ENCODE assay signal across 22 mouse cellular contexts in the genomic region with DNA sequence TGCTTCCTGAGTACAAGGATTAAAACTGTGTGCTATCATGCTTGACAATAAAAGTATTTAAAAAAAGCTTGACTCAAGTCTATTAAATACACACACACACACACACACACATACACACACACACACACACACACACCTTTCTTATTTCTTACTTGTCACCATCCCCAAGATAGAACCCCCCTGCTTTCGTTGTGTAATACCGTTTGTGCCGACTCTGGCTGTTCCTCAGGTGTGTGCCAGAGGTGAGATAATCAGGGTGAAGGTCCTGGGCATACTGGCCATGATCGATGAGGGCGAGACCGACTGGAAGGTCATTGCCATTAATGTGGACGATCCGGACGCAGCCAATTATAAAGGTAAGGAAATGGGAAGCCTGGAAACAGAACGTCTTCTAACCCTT. TPM values are rescaled to one million over a fixed set of nuclear protein-coding genes. Genes with fewer than 3 reads are reported as not detected.
DNase-seq lines count a peak whose midpoint lies in the region; ATAC-seq and TF ChIP-seq lines count a peak whose summit lies in the region.
"Had no signal": no experiment of that assay in that cellular context is flagged by ENCODE, and none has a peak within 500 bp of the region (broad histone marks: within the 10 kb centered on the region; RNA-seq: fewer than 3 reads in every experiment).

No protein-coding gene starts in this region.

- no peaks in the 10 kb centered on the region for H3K9me3 ChIP-seq in intestine, postnatal 0 days (ENCODE audit: control insufficient read depth)
- H3K9me3 ChIP-seq in intestine, embryonic 16.5 days (ENCODE audit: control insufficient read depth, low read length), result no peaks in the 10 kb centered on the region
- no peaks in the 10 kb centered on the region for H3K9me3 ChIP-seq in liver, embryonic 11.5 days (ENCODE audit: control insufficient read depth, low read length)
- H3K9me3 ChIP-seq in MEL (replicated peaks; ENCODE audit: insufficient read depth, low read length), result no peaks in the 10 kb centered on the region
- H3K9me3 ChIP-seq: G1E had no signal

- no peaks in the 10 kb centered on the region for H3K79me2 ChIP-seq in liver, adult 2 months (ENCODE audit: control insufficient read depth, insufficient read depth, low read length)
- no peaks in the 10 kb centered on the region for H3K79me2 ChIP-seq in MEL (ENCODE audit: control insufficient read depth, insufficient read depth, low read length, poor library complexity)

- WGBS in intestine, postnatal 0 days, result 78% methylated on average over 10 of the region's 10 CpGs
- 89% methylated on average over 10 of the region's 10 CpGs for WGBS in intestine, embryonic 16.5 days
- WGBS in liver, adult 2 months, result 25% methylated on average over 10 of the region's 10 CpGs
- WGBS in liver, embryonic 11.5 days, result 92% methylated on average over 10 of the region's 10 CpGs

- no peak overlapping the region for H3K9ac ChIP-seq in intestine, postnatal 0 days (ENCODE audit: low read depth, low read length)
- H3K9ac ChIP-seq in intestine, embryonic 16.5 days (ENCODE audit: low read depth, low read length), result no peak overlapping the region
- H3K9ac ChIP-seq in liver, adult 2 months (ENCODE audit: low read depth, low read length), result no peak overlapping the region
- H3K9ac ChIP-seq in liver, embryonic 11.5 days (ENCODE audit: low read depth, low read length), result no peak overlapping the region
- peak overlapping the region; percentile 16; the same call in 1 of the 2 replicates for H3K9ac ChIP-seq in MEL (ENCODE audit: control insufficient read depth, low read depth, low read length, poor library complexity, severe bottlenecking)

- H3K4me2 ChIP-seq in intestine, postnatal 0 days (replicated peaks; ENCODE audit: low read depth), result no peak overlapping the region
- H3K4me2 ChIP-seq in intestine, embryonic 16.5 days (ENCODE audit: low read depth, low read length), result no peak overlapping the region
- no peak overlapping the region for H3K4me2 ChIP-seq in liver, embryonic 11.5 days

- no peak for TF ChIP-seq POLR2A in liver, adult 2 months (IDR thresholded peaks at IDR 0.05; ENCODE audit: extremely low read depth, insufficient read depth, low read length)
- TF ChIP-seq POLR2A in MEL (IDR thresholded peaks at IDR 0.05; ENCODE audit: control insufficient read depth in 1 of 2, insufficient read depth in 1 of 2, low read depth in 1 of 2, low read length in 2 of 2, poor library complexity in 1 of 2), result no peak

- DNase-seq in liver, adult 2 months (ENCODE audit: extremely low read depth, low read depth, low spot score), result peak; percentile 92
- DNase-seq in liver, embryonic 11.5 days (ENCODE audit: low spot score), result no peak
- DNase-seq in MEL (ENCODE audit: low read depth, low spot score), result no peak
- DNase-seq in spleen, postnatal 36 days (ENCODE audit: low spot score in 2 of 2), result no peak
- DNase-seq: adrenal gland, adult 2 months; adrenal gland, adult 8-10 months; adrenal gland, postnatal 10 days; adrenal gland, postnatal 14 days; adrenal gland, postnatal 25 days; adrenal gland, postnatal 36 days; B cell, adult 2 months; cerebellum, adult 11 months; cerebellum, adult 11-12 months; cerebellum, adult 18-20 months; cerebellum, adult 2 months had no signal

- TF ChIP-seq CTCF in intestine, postnatal 0 days (IDR thresholded peaks at IDR 0.05; ENCODE audit: low read depth), result no peak
- TF ChIP-seq CTCF in liver, adult 2 months (IDR thresholded peaks at IDR 0.05; ENCODE audit: low read depth, low read length), result no peak
- TF ChIP-seq CTCF in MEL (IDR thresholded peaks at IDR 0.05 in 2 of 3, conservative IDR thresholded peaks at IDR 0.05 in 1 of 3; ENCODE audit: control insufficient read depth in 1 of 3, insufficient read depth in 1 of 3, low read depth in 2 of 3, low read length in 3 of 3, poor library complexity in 1 of 3, severe bottlenecking in 1 of 3), result no peak

- peaks cover 76% of the 10 kb centered on the region for H3K36me3 ChIP-seq in intestine, postnatal 0 days (ENCODE audit: control insufficient read depth, insufficient read depth)
- H3K36me3 ChIP-seq in intestine, embryonic 16.5 days (ENCODE audit: control insufficient read depth, insufficient read depth, low read length), result no peaks in the 10 kb centered on the region
- H3K36me3 ChIP-seq in liver, adult 2 months (ENCODE audit: control insufficient read depth, insufficient read depth, low read length), result peaks cover 52% of the 10 kb centered on the region
- H3K36me3 ChIP-seq in liver, embryonic 11.5 days (ENCODE audit: control insufficient read depth, insufficient read depth, low read length), result peaks cover 47% of the 10 kb centered on the region
- H3K36me3 ChIP-seq in MEL (ENCODE audit: control insufficient read depth in 1 of 2, insufficient read depth in 2 of 2, low read length in 2 of 2), result peaks cover 23 to 36% of the 10 kb centered on the region in 2 experiments

- TF ChIP-seq RAD21 in MEL (IDR thresholded peaks at IDR 0.05; ENCODE audit: low read depth, low read length), result no peak

- no peak for TF ChIP-seq EP300 in MEL (IDR thresholded peaks at IDR 0.05; ENCODE audit: low read depth in 1 of 2, low read length in 2 of 2)

- H3K4me1 ChIP-seq in intestine, postnatal 0 days (replicated peaks; ENCODE audit: control insufficient read depth, insufficient read depth, low read length), result no peaks in the 10 kb centered on the region
- no peaks in the 10 kb centered on the region for H3K4me1 ChIP-seq in intestine, embryonic 16.5 days (ENCODE audit: control insufficient read depth, insufficient read depth, low read length)
- peaks cover 8% of the 10 kb centered on the region for H3K4me1 ChIP-seq in liver, adult 2 months (ENCODE audit: control insufficient read depth, insufficient read depth, low read length)
- no peaks in the 10 kb centered on the region; the same call in 1 of the 2 replicates for H3K4me1 ChIP-seq in liver, embryonic 11.5 days (replicated peaks; ENCODE audit: control insufficient read depth, insufficient read depth, low read length)
- peaks cover 9 to 20% of the 10 kb centered on the region in 2 experiments for H3K4me1 ChIP-seq in MEL (ENCODE audit: control insufficient read depth in 1 of 2, insufficient read depth in 2 of 2, low read length in 2 of 2)

- H3K4me3 ChIP-seq in intestine, postnatal 0 days (ENCODE audit: low read depth, low read length), result no peak overlapping the region
- H3K4me3 ChIP-seq in intestine, embryonic 16.5 days (ENCODE audit: low read length), result no peak overlapping the region
- no peak overlapping the region for H3K4me3 ChIP-seq in liver, adult 2 months (ENCODE audit: insufficient read depth, low read depth, low read length)
- H3K4me3 ChIP-seq in liver, embryonic 11.5 days (ENCODE audit: low read depth, low read length), result no peak overlapping the region
- H3K4me3 ChIP-seq in MEL (ENCODE audit: control insufficient read depth in 1 of 2, insufficient read depth in 1 of 2, low read depth in 2 of 2, low read length in 2 of 2), result no peak overlapping the region

- ATAC-seq in intestine, postnatal 0 days, result peak; percentile 38; the same call in 1 of the 2 replicates
- ATAC-seq in intestine, embryonic 16.5 days, result no peak
- ATAC-seq in liver, embryonic 11.5 days (replicated peaks; ENCODE audit: low FRiP score), result no peak
- ATAC-seq: activated CD4-positive, CD25-positive, alpha-beta regulatory T cell, adult 4 months; CD4-positive, CD25-positive, alpha-beta regulatory T cell, adult 4 months; Patski had no signal

- no peaks in the 10 kb centered on the region for H3K27me3 ChIP-seq in intestine, postnatal 0 days (replicated peaks; ENCODE audit: control insufficient read depth, insufficient read depth, low read length)
- H3K27me3 ChIP-seq in intestine, embryonic 16.5 days (replicated peaks; ENCODE audit: control insufficient read depth, insufficient read depth, low read length), result no peaks in the 10 kb centered on the region
- no peaks in the 10 kb centered on the region for H3K27me3 ChIP-seq in liver, adult 2 months (ENCODE audit: control insufficient read depth, insufficient read depth, low read length)
- H3K27me3 ChIP-seq in liver, embryonic 11.5 days (replicated peaks; ENCODE audit: control insufficient read depth, insufficient read depth, low read length), result no peaks in the 10 kb centered on the region
- H3K27me3 ChIP-seq in MEL (ENCODE audit: control insufficient read depth in 1 of 2, insufficient read depth in 2 of 2, low read length in 2 of 2), result no peaks in the 10 kb centered on the region
- H3K27me3 ChIP-seq: CH12.LX, Patski had no signal

- H3K27ac ChIP-seq in intestine, postnatal 0 days (ENCODE audit: low read depth, low read length), result no peak overlapping the region
- no peak overlapping the region for H3K27ac ChIP-seq in intestine, embryonic 16.5 days (ENCODE audit: low read length)
- peak overlapping the region; percentile 66 for H3K27ac ChIP-seq in liver, adult 2 months (replicated peaks; ENCODE audit: insufficient read depth, low read depth, low read length)
- no peak overlapping the region for H3K27ac ChIP-seq in liver, embryonic 11.5 days (ENCODE audit: low read depth, low read length)
- peak overlapping the region; percentile 89 for H3K27ac ChIP-seq in MEL (ENCODE audit: control insufficient read depth, low read depth, low read length)

RNA-seq across cellular contexts. Expression of a gene that starts 15.0 kb away (rescaled TPM):
- polyA plus RNA-seq in intestine, postnatal 0 days (2015; fragmentation: Nextera tagmentation; extraction: Ambion mirVana), result 105 and 111 TPM in 2 replicates
- polyA plus RNA-seq in intestine, embryonic 16.5 days (2015; fragmentation: Nextera tagmentation; extraction: Ambion mirVana), result 169 and 178 TPM in 2 replicates
- total RNA-seq in liver, adult 2 months (2014; rRNA removed), result 73.0 and 76.2 TPM in 2 replicates
- polyA plus RNA-seq in liver, adult 2 months (2012; rRNA removed), result 44.9 and 53.2 TPM in 2 replicates
- polyA plus RNA-seq in liver, embryonic 11.5 days (2014; fragmentation: Nextera tagmentation; extraction: Ambion mirVana), result 166 and 177 TPM in 2 replicates
- 114 and 135 TPM in 2 replicates for total RNA-seq in MEL (2012; rRNA removed)
- polyA plus RNA-seq in MEL (2012; ENCODE audit: insufficient read depth in 1 of 2, insufficient read length in 2 of 2, low read depth in 1 of 2, low replicate concordance in 2 of 2, missing spikeins in 1 of 2), result 100 to 1,000 TPM in 1 of 2 experiments, not detected in 1; 133 TPM

RNA-seq across cellular contexts. Expression of a gene that starts 16.8 kb away (rescaled TPM):
- 194 and 204 TPM in 2 replicates for polyA plus RNA-seq in intestine, postnatal 0 days (2015; fragmentation: Nextera tagmentation; extraction: Ambion mirVana)
- polyA plus RNA-seq in intestine, embryonic 16.5 days (2015; fragmentation: Nextera tagmentation; extraction: Ambion mirVana), result 199 and 233 TPM in 2 replicates
- total RNA-seq in liver, adult 2 months (2014; rRNA removed), result 279 and 331 TPM in 2 replicates
- 92.3 and 126 TPM in 2 replicates for polyA plus RNA-seq in liver, adult 2 months (2012; rRNA removed)
- polyA plus RNA-seq in liver, embryonic 11.5 days (2014; fragmentation: Nextera tagmentation; extraction: Ambion mirVana), result 218 and 237 TPM in 2 replicates
- 201 and 211 TPM in 2 replicates for total RNA-seq in MEL (2012; rRNA removed)
- 100 to 1,000 TPM in 1 of 2 experiments, not detected in 1; 197 TPM for polyA plus RNA-seq in MEL (2012; ENCODE audit: insufficient read depth in 1 of 2, insufficient read length in 2 of 2, low read depth in 1 of 2, low replicate concordance in 2 of 2, missing spikeins in 1 of 2)

RNA-seq across cellular contexts. Expression of a gene that starts 30.2 kb away (rescaled TPM):
- polyA plus RNA-seq in intestine, postnatal 0 days (2015; fragmentation: Nextera tagmentation; extraction: Ambion mirVana), result 22.2 and 24.7 TPM in 2 replicates
- 21.5 and 27.6 TPM in 2 replicates for polyA plus RNA-seq in intestine, embryonic 16.5 days (2015; fragmentation: Nextera tagmentation; extraction: Ambion mirVana)
- total RNA-seq in liver, adult 2 months (2014; rRNA removed), result 26.8 and 31.3 TPM in 2 replicates
- polyA plus RNA-seq in liver, adult 2 months (2012; rRNA removed), result 111 and 123 TPM in 2 replicates
- 39.0 and 47.4 TPM in 2 replicates for polyA plus RNA-seq in liver, embryonic 11.5 days (2014; fragmentation: Nextera tagmentation; extraction: Ambion mirVana)
- 59.8 and 72.7 TPM in 2 replicates for total RNA-seq in MEL (2012; rRNA removed)
- 100 to 1,000 TPM in 1 of 2 experiments, not detected in 1; 119 TPM for polyA plus RNA-seq in MEL (2012; ENCODE audit: insufficient read depth in 1 of 2, insufficient read length in 2 of 2, low read depth in 1 of 2, low replicate concordance in 2 of 2, missing spikeins in 1 of 2)

RNA-seq across cellular contexts. Expression of a gene that starts 50.0 kb away (rescaled TPM):
- 14.7 and 16.9 TPM in 2 replicates for polyA plus RNA-seq in intestine, postnatal 0 days (2015; fragmentation: Nextera tagmentation; extraction: Ambion mirVana)
- polyA plus RNA-seq in intestine, embryonic 16.5 days (2015; fragmentation: Nextera tagmentation; extraction: Ambion mirVana), result 21.1 and 22.5 TPM in 2 replicates
- total RNA-seq in liver, adult 2 months (2014; rRNA removed), result 19.8 and 22.4 TPM in 2 replicates
- polyA plus RNA-seq in liver, adult 2 months (2012; rRNA removed), result 19.3 and 23.2 TPM in 2 replicates
- 9.1 and 9.3 TPM in 2 replicates for polyA plus RNA-seq in liver, embryonic 11.5 days (2014; fragmentation: Nextera tagmentation; extraction: Ambion mirVana)
- 13.2 and 13.4 TPM in 2 replicates for total RNA-seq in MEL (2012; rRNA removed)
- 10 to 100 TPM in 1 of 2 experiments, not detected in 1; 17.7 TPM for polyA plus RNA-seq in MEL (2012; ENCODE audit: insufficient read depth in 1 of 2, insufficient read length in 2 of 2, low read depth in 1 of 2, low replicate concordance in 2 of 2, missing spikeins in 1 of 2)

Comparison
In these comparisons a context has a peak if more than half of its experiments do, and no peak if none do; other contexts are left out.
1. H3K27ac ChIP-seq: peak in liver, adult 2 months (single experiment) and MEL (single experiment); none in intestine, postnatal 0 days (single experiment), intestine, embryonic 16.5 days (single experiment) and liver, embryonic 11.5 days (single experiment).